Mouse (Mus musculus) lung, adult 2 months (tissue): ENCODE results near the gene Rd3.

Source experiments
- CTCF ChIP-seq: fragments of 200-500 bp; IDR thresholded peaks from 2 replicates; pipeline ENCODE4 v1.5.1; 2011; ENCODE audit warnings: mild to moderate bottlenecking, low read length, control low read depth; ENCODE audit not compliant: insufficient read depth
- POLR2A ChIP-seq: fragments of 200-500 bp; IDR thresholded peaks from 2 replicates; pipeline ENCODE4 v1.6.1; 2011; ENCODE audit warnings: low read depth, mild to moderate bottlenecking, control low read depth, low read length, borderline replicate concordance; ENCODE audit errors: extremely low read depth

- TF ChIP-seq CTCF (no peak), POLR2A (no peak)
These were observed 16.2 kb upstream of the Rd3 start for GRCm38 (mm10) chr1:191960946-191961345.
